Mouse (Mus musculus) stomach, embryonic 16.5 days (tissue): ENCODE results near the gene Ppp1r13b. TPM values are rescaled to one million over a fixed set of nuclear protein-coding genes. Genes with fewer than 3 reads are reported as not detected.

Experiments used
- ATAC-seq: fragments of 200-750 bp; cut with Nextera tagmentation; 2 replicates; pipeline ENCODE4 v1.8.0; 2017; ENCODE audit warnings: moderate number of reproducible peaks, moderate TSS enrichment; ENCODE audit not compliant: insufficient read depth, low FRiP score
- H3K27ac ChIP-seq: fragments of 300-500 bp; sonication (generic); 2 replicates; pipeline ENCODE4 v1.5.1; 2014; ENCODE audit warnings: low read length
- H3K27me3 ChIP-seq: fragments of 300-500 bp; sonication (generic); 2 replicates; pipeline ENCODE4 v1.6.1; 2014; ENCODE audit warnings: low read length, control low read depth, mixed read lengths; ENCODE audit not compliant: control insufficient read depth, insufficient read depth
- H3K36me3 ChIP-seq: fragments of 300-500 bp; sonication (generic); 2 replicates; pipeline ENCODE4 v1.6.1; 2014; ENCODE audit warnings: low read length; ENCODE audit not compliant: control insufficient read depth, insufficient read depth
- H3K4me1 ChIP-seq: fragments of 300-500 bp; sonication (generic); 2 replicates; pipeline ENCODE4 v1.6.1; 2014; ENCODE audit warnings: low read length, control low read depth, mixed read lengths; ENCODE audit not compliant: control insufficient read depth, insufficient read depth
- H3K4me2 ChIP-seq: fragments of 300-500 bp; sonication (generic); 2 replicates; pipeline ENCODE4 v1.6.1; 2014; ENCODE audit warnings: low read depth, low read length, mixed read lengths
- H3K4me3 ChIP-seq: fragments of 300-500 bp; sonication (generic); replicated peaks from 2 replicates; pipeline ENCODE4 v1.5.1; 2014; ENCODE audit warnings: mild to moderate bottlenecking, low read length
- H3K9ac ChIP-seq: fragments of 300-500 bp; sonication (generic); 2 replicates; pipeline ENCODE4 v1.6.1; 2014; ENCODE audit warnings: low read length
- H3K9me3 ChIP-seq: fragments of 300-500 bp; sonication (generic); replicated peaks from 2 replicates; pipeline ENCODE4 v1.6.1; 2016; ENCODE audit warnings: low read length, control low read depth; ENCODE audit not compliant: control insufficient read depth
- WGBS: fragments of 180-500 bp; shearing (Covaris S2); extraction: QIAGEN DNeasy Blood & Tissue Kit; methylation state at CpG from one replicate; pipeline ENCODE4 v1.1.7; 2014; 5-methylcytosine and 5-hydroxymethylcytosine counted together
- polyA plus RNA-seq: library from polyadenylated mRNA; unstranded; fragments of >200 nt; fragmentation: Nextera tagmentation; extraction: Ambion mirVana; gene quantifications from 2 replicates; pipeline ENCODE4 v1.2.1, GENCODE M21; 2015

The Ppp1r13b gene
- polyA plus RNA-seq, 1 experiment from 2014 or later: 8.3 TPM

DNA sequence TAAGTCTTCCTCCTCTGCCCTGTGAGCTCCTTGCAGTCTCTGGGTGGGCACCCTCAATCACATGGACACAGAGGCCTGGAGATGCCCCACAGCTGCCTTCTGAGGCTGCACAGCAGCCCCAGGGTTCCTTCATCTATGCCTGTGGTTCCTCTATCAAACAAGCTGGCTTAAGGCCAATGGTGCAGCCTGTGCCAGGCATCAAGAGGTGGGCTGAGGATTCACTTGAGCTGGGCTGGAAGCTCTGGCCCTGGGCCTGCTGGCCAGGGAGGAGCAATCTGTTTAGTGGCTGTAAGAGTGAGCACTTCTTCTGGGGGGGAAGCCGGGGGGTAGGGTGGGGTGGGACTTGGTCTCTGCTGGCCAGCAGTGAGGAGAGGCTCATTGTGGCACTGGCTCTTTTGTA is 19.4 kb upstream of the Ppp1r13b start:
- Histone ChIP-seq H3K4me3 (no peak overlapping the region), H3K36me3 (no peaks in the 10 kb centered on the region), H3K9ac (peak overlapping the region; percentile 16; the same call in 1 of the 2 replicates), H3K27me3 (no peaks in the 10 kb centered on the region), H3K4me1 (peaks cover 22% of the 10 kb centered on the region), H3K9me3 (no peaks in the 10 kb centered on the region), H3K27ac (no peak overlapping the region; the same call in 1 of the 2 replicates), H3K4me2 (no peak overlapping the region)
- peak; percentile 71; the same call in 1 of the 2 replicates for ATAC-seq
- 73% methylated on average over 1 of the region's 1 CpGs for WGBS

DNA sequence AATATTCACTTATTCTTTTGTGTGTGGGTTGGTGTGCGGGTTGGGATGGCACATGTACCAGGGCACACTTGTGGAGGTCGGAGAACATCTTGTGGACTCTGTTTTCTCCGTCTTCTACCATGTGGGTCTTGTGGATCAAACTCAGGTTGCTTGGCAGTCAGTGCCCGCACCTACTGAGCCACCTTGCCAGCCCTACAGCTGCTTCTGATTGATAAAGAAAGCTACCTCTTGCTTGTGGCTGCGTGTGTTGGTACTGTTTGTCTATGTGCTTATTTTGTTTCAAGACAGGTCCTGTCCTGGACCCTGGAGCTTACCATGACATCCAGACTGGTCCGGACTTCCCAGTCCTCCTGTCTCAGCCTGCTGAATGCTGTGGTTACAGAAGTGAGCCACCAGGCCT is 15.2 kb upstream of the Ppp1r13b start:
- Histone ChIP-seq H3K9me3 (no peaks in the 10 kb centered on the region), H3K27me3 (no peaks in the 10 kb centered on the region), H3K4me2 (no peak overlapping the region), H3K36me3 (no peaks in the 10 kb centered on the region), H3K4me1 (peaks cover 13% of the 10 kb centered on the region; the same call in 1 of the 2 replicates), H3K27ac (no peak overlapping the region), H3K4me3 (no peak overlapping the region), H3K9ac (no peak overlapping the region)
- 85% methylated on average over 6 of the region's 6 CpGs for WGBS
- no peak for ATAC-seq

DNA sequence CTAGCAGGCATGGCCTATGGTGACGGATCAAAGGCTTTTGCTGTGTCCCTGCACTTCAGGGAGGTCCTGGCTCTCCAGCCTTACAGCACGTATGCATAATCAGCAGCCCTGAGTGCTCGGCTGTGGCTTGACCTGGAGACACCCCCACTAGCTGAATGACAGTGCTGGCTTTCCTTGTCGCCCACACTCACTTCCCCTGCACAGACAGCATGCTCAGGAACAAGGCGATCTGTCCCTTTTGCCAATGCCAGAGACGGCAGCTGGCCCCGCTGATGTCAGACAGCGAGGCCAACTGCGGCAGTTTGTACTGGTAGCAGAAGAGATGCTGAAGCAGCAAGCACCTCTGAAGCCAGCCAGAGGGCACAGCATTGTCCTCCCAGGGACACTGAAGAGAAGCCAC is 12.1 kb upstream of the Ppp1r13b start:
- H3K9ac ChIP-seq: no peak overlapping the region
- H3K27me3 ChIP-seq: no peaks in the 10 kb centered on the region
- no peaks in the 10 kb centered on the region for H3K9me3 ChIP-seq
- H3K4me2 ChIP-seq: no peak overlapping the region
- H3K4me1 ChIP-seq: 0 out of 2 replicates have a peak, but pooled peaks cover 10% of the 10 kb centered on the region
- no peak overlapping the region for H3K4me3 ChIP-seq
- no peak for ATAC-seq
- 49% methylated on average over 9 of the region's 9 CpGs for WGBS
- no peaks in the 10 kb centered on the region for H3K36me3 ChIP-seq
- H3K27ac ChIP-seq: no peak overlapping the region

DNA sequence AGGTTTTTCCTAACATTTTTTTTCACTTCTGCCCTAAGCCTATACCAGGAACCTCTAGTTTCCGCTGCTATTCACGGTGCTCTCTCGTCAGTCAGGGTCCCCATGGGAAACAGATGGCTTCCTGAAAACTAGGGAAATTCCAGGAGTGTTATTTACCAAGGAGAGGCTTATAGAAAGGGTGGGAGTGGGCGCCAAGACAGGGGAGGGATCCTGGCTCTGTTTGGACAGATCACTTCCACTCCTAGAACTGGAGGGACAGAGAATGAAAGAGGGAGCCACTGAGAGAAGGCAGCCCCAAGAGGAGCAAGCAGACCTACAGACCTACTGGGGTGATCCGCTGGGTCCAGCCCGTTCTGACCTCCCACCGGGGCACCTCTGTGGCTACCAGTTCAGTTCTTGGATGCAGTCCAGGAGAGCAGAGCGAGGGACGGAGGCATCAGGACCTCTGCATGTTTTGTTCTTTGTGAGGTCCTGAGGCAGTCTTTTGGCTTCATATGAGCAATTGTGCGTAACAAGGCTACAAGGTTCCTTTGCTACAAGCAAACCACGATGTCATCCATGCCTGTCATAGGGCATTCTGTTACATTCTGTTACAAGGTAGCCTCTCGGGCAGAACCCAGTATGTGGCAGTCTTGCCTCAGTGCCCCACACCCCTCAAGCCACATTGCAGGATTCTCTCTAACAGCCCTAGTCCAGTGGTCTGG is 8.8 kb upstream of the Ppp1r13b start:
- 42% methylated on average over 12 of the region's 12 CpGs for WGBS
- Histone ChIP-seq H3K27ac (peak overlapping the region; percentile 46; the same call in 1 of the 2 replicates), H3K9me3 (no peaks in the 10 kb centered on the region), H3K4me1 (0 out of 2 replicates have a peak, but pooled peaks cover 10% of the 10 kb centered on the region), H3K36me3 (no peaks in the 10 kb centered on the region), H3K4me3 (no peak overlapping the region), H3K27me3 (no peaks in the 10 kb centered on the region), H3K9ac (peak overlapping the region; percentile 20; the same call in 1 of the 2 replicates), H3K4me2 (no peak overlapping the region)
- no peak for ATAC-seq

DNA sequence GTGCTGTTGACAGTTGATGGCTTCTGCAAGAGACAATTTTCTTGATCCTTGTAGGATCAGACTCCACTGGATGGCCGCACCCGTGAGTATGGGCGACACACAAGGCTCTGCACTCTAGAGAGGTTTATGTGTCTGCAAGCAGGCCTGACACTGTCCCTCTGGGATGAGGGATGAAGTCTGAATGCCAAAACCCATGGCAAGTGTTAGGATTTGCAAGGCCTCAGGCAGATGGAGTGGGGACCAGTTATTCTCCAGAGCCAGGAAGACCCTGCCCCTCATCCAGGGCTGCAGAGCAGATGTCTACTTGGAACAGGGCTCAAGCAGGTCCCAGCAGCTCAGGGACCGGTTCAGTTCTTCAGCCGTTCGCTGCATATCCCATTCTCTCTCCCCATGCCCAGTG is 7.9 kb upstream of the Ppp1r13b start:
- Histone ChIP-seq H3K4me3 (no peak overlapping the region), H3K9ac (no peak overlapping the region), H3K4me1 (0 out of 2 replicates have a peak, but pooled peaks cover 10% of the 10 kb centered on the region), H3K27me3 (no peaks in the 10 kb centered on the region), H3K27ac (peak overlapping the region; percentile 27; the same call in 1 of the 2 replicates), H3K4me2 (no peak overlapping the region), H3K36me3 (no peaks in the 10 kb centered on the region), H3K9me3 (no peaks in the 10 kb centered on the region)
- WGBS: 87% methylated on average over 6 of the region's 6 CpGs
- no peak for ATAC-seq

DNA sequence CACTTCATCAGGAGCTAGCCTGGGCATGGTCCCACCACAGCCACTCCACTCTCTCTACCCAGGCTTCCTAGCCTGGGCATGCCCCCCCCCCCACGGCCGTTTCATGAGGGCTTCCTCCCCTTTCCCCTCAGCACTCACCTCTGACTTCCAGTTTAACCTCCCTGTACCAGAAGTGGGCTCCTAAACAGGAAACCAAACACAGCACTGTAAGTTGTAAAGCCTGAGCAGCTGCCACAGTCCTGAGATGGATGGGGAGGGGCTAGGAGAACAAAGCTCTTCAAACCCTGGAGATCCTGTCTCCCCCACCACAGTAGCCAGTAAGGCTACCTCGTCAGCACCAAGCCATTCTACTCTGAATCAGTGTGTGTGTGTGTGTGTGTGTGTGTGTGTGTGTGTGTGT is 6.1 kb upstream of the Ppp1r13b start:
- H3K27me3 ChIP-seq: no peaks in the 10 kb centered on the region
- ATAC-seq: no peak
- no peak overlapping the region for H3K4me3 ChIP-seq
- 0 out of 2 replicates have a peak overlapping the region, but pooled peaks have one; percentile 3 for H3K27ac ChIP-seq
- no peaks in the 10 kb centered on the region for H3K36me3 ChIP-seq
- no peak overlapping the region for H3K4me2 ChIP-seq
- WGBS: 22% methylated on average over 3 of the region's 3 CpGs
- H3K9me3 ChIP-seq: no peaks in the 10 kb centered on the region
- H3K9ac ChIP-seq: no peak overlapping the region
- 0 out of 2 replicates have a peak, but pooled peaks cover 10% of the 10 kb centered on the region for H3K4me1 ChIP-seq

DNA sequence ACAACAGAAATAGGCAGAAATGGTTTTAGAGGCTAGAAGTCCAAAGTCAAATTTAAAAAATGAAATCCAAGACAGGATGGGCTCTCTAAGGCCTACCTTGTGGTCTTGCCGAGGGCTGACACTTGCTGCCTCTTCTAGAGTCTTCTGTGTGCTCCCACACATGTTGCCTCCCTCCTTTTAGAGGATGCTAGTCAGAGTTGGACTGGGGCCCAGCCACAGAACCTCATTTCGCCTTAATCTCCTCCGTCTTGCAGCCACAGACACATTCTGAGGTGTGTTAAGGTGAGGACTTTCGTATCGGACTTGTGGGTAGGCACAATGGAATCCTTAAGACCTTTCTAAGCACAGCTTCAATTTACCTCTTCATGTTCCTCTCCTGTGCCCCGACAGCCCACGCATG is 4.9 kb upstream of the Ppp1r13b start:
- Histone ChIP-seq H3K9ac (no peak overlapping the region), H3K36me3 (no peaks in the 10 kb centered on the region), H3K9me3 (no peaks in the 10 kb centered on the region), H3K4me1 (0 out of 2 replicates have a peak, but pooled peaks cover 13% of the 10 kb centered on the region), H3K4me3 (no peak overlapping the region), H3K27me3 (no peaks in the 10 kb centered on the region), H3K27ac (no peak overlapping the region), H3K4me2 (no peak overlapping the region)
- WGBS: 81% methylated on average over 7 of the region's 7 CpGs
- no peak for ATAC-seq

DNA sequence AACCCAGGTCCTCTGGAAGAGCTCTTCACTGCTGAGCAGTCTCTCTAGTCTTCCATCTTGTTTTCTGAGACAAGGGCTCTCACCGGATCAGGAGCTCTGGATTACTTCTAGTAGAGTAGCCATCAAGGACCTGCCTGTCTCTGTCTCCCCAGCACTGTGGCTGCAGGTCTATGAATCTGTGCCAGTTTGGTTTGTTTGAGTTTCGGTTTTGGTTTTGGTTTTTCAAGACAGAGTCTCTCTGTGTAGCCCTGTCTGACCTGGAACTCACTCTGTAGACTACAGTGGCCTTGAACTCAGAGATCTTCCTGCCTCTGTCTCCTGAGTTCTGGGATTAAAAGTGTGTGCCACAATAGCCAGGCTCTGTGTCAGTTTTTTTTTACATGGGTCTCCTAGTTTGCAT is 3.9 kb upstream of the Ppp1r13b start:
- Histone ChIP-seq H3K4me3 (no peak overlapping the region), H3K27ac (no peak overlapping the region), H3K27me3 (no peaks in the 10 kb centered on the region), H3K4me1 (peaks cover 17% of the 10 kb centered on the region; the same call in 1 of the 2 replicates), H3K4me2 (no peak overlapping the region), H3K9me3 (no peaks in the 10 kb centered on the region), H3K9ac (no peak overlapping the region), H3K36me3 (no peaks in the 10 kb centered on the region)
- no peak for ATAC-seq
- WGBS: 89% methylated on average over 2 of the region's 2 CpGs

DNA sequence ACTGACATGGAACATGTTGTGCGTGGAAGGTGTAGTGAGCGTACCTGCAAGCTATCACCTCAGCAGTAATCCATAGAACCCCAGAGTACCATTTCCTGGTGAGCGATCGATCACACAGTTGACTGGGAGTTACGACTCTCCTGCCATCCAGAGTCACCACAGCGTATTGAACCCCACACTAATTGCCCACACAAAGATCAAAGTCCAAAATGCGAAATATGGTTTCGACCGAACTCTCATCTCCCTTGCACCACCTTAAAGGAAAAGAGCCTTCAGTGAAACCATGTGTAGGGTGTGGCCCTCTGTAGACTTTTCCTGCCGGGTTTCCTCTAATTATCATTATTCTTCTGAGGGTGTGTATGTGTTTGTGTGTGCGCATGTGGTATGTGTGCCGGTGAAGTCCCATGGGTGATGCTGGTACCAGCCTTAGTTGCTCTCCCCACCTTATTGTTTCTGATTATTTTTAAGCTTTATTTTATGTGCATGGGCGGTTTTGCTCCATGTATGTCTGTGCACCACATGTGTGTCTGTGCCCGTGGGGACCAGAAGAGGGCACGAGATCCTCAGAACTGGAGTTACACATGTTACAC is 3.4 kb upstream of the Ppp1r13b start:
- Histone ChIP-seq H3K36me3 (no peaks in the 10 kb centered on the region), H3K4me1 (peaks cover 14% of the 10 kb centered on the region; the same call in 1 of the 2 replicates), H3K9me3 (no peaks in the 10 kb centered on the region), H3K4me3 (no peak overlapping the region), H3K27ac (peak overlapping the region; percentile 72), H3K4me2 (no peak overlapping the region), H3K27me3 (no peaks in the 10 kb centered on the region), H3K9ac (no peak overlapping the region)
- ATAC-seq: peak; percentile 18; the same call in 1 of the 2 replicates
- WGBS: 70% methylated on average over 15 of the region's 15 CpGs
